ENCODE assay signal across 14 mouse cellular contexts in genomic region chr12:8619827-8620677, GRCm38 (mm10). TPM values are rescaled to one million over a fixed set of nuclear protein-coding genes. Genes with fewer than 3 reads are reported as not detected.
DNase-seq lines count a peak whose midpoint lies in the region; ATAC-seq and TF ChIP-seq lines count a peak whose summit lies in the region.
"Had no signal": no experiment of that assay in that cellular context is flagged by ENCODE, and none has a peak within 500 bp of the region (broad histone marks: within the 10 kb centered on the region; RNA-seq: fewer than 3 reads in every experiment).

No protein-coding gene starts in this region.

- ATAC-seq in midbrain, embryonic 11.5 days (ENCODE audit: low FRiP score): peak; percentile 74
- no peak for ATAC-seq in stomach, postnatal 0 days (ENCODE audit: low FRiP score, low TSS enrichment)

- H3K36me3 ChIP-seq in CH12.LX (replicated peaks in 1 of 2; ENCODE audit: control insufficient read depth in 1 of 2, insufficient read depth in 1 of 2, low read length in 1 of 2): peaks cover 4 to 5% of the 10 kb centered on the region in 2 experiments
- H3K36me3 ChIP-seq in hindbrain, embryonic 10.5 days: peaks cover 4% of the 10 kb centered on the region; the same call in 1 of the 2 replicates
- no peaks in the 10 kb centered on the region for H3K36me3 ChIP-seq in midbrain, embryonic 11.5 days (ENCODE audit: control insufficient read depth, insufficient read depth, low read length)
- H3K36me3 ChIP-seq in stomach, postnatal 0 days (ENCODE audit: control insufficient read depth, insufficient read depth, low read length): no peaks in the 10 kb centered on the region

- H3K4me1 ChIP-seq in CH12.LX (ENCODE audit: control insufficient read depth in 1 of 2, insufficient read depth in 2 of 2): no peaks in the 10 kb centered on the region
- H3K4me1 ChIP-seq in hindbrain, embryonic 10.5 days (replicated peaks): no peaks in the 10 kb centered on the region
- H3K4me1 ChIP-seq in midbrain, embryonic 11.5 days (ENCODE audit: control insufficient read depth, insufficient read depth, low read length): no peaks in the 10 kb centered on the region
- no peaks in the 10 kb centered on the region for H3K4me1 ChIP-seq in stomach, postnatal 0 days (replicated peaks; ENCODE audit: control insufficient read depth, insufficient read depth)

- dilution Hi-C loops in CH12.LX (cut with MboI; ENCODE audit: extremely low pct_ligation_motif_present, extremely low pct_unique_long_range_greater_than_20kb, low sequenced_read_pairs): no loop called here

- H3K27me3 ChIP-seq in CH12.LX (replicated peaks): no peaks in the 10 kb centered on the region
- H3K27me3 ChIP-seq in hindbrain, embryonic 10.5 days (ENCODE audit: insufficient read depth, poor library complexity, severe bottlenecking): no peaks in the 10 kb centered on the region
- H3K27me3 ChIP-seq in midbrain, embryonic 11.5 days (ENCODE audit: control insufficient read depth, insufficient read depth, low read length): no peaks in the 10 kb centered on the region
- no peaks in the 10 kb centered on the region for H3K27me3 ChIP-seq in stomach, postnatal 0 days (ENCODE audit: control insufficient read depth, insufficient read depth, low read length)

- peaks cover 4% of the 10 kb centered on the region for H3K9me3 ChIP-seq in CH12.LX (replicated peaks; ENCODE audit: low read length)
- 0 out of 2 replicates have a peak, but pooled peaks cover 4% of the 10 kb centered on the region for H3K9me3 ChIP-seq in hindbrain, embryonic 10.5 days
- H3K9me3 ChIP-seq in midbrain, embryonic 11.5 days (ENCODE audit: control insufficient read depth, low read length): no peaks in the 10 kb centered on the region; the same call in 1 of the 2 replicates
- H3K9me3 ChIP-seq in stomach, postnatal 0 days (ENCODE audit: control insufficient read depth, low read length): no peaks in the 10 kb centered on the region

- H3K4me3 ChIP-seq in CH12.LX (replicated peaks in 1 of 3; ENCODE audit: low read depth in 2 of 3, low read length in 2 of 3, poor library complexity in 1 of 3): no peak overlapping the region
- no peak overlapping the region for H3K4me3 ChIP-seq in hindbrain, embryonic 10.5 days
- H3K4me3 ChIP-seq in midbrain, embryonic 11.5 days (ENCODE audit: low read depth, low read length): no peak overlapping the region
- H3K4me3 ChIP-seq in stomach, postnatal 0 days (ENCODE audit: low read depth, low read length): no peak overlapping the region

- TF ChIP-seq RAD21 in CH12.LX (IDR thresholded peaks at IDR 0.05; ENCODE audit: low read depth, low read length): no peak

- TF ChIP-seq CTCF in CH12.LX (conservative IDR thresholded peaks at IDR 0.05 in 1 of 2, IDR thresholded peaks at IDR 0.05 in 1 of 2; ENCODE audit: low read depth in 2 of 2, low read length in 2 of 2): no peak
- TF ChIP-seq CTCF in stomach, postnatal 0 days (IDR thresholded peaks at IDR 0.05; ENCODE audit: low read depth): no peak

- in situ Hi-C loops in CH12.LX (cut with MboI; ENCODE audit: low pct_ligation_motif_present, low pct_unique_long_range_greater_than_20kb, low sequenced_read_pairs): no loop called here

- H3K27ac ChIP-seq in CH12.LX (ENCODE audit: insufficient read depth, low read depth): no peak overlapping the region
- no peak overlapping the region for H3K27ac ChIP-seq in hindbrain, embryonic 10.5 days
- H3K27ac ChIP-seq in midbrain, embryonic 11.5 days (ENCODE audit: low read depth, low read length): no peak overlapping the region
- no peak overlapping the region for H3K27ac ChIP-seq in stomach, postnatal 0 days (replicated peaks)

- H3K79me2 ChIP-seq in CH12.LX (replicated peaks; ENCODE audit: control insufficient read depth, extremely low read depth, insufficient read depth, poor library complexity, severe bottlenecking): no peaks in the 10 kb centered on the region

- TF ChIP-seq EP300 in CH12.LX (IDR thresholded peaks at IDR 0.05; ENCODE audit: low read length): no peak
- no peak for TF ChIP-seq EP300 in stomach, postnatal 0 days (optimal IDR thresholded peaks at IDR 0.05)

- 90% methylated on average over 9 of the region's 9 CpGs for WGBS in hindbrain, embryonic 10.5 days
- 90% methylated on average over 9 of the region's 9 CpGs for WGBS in midbrain, embryonic 11.5 days
- 92% methylated on average over 9 of the region's 9 CpGs for WGBS in stomach, postnatal 0 days

- no peak overlapping the region for H3K4me2 ChIP-seq in CH12.LX (ENCODE audit: insufficient read depth, low read depth, poor library complexity, severe bottlenecking)
- no peak overlapping the region for H3K4me2 ChIP-seq in midbrain, embryonic 11.5 days
- no peak overlapping the region for H3K4me2 ChIP-seq in stomach, postnatal 0 days (replicated peaks; ENCODE audit: low read depth)

- H3K9ac ChIP-seq in CH12.LX (ENCODE audit: insufficient read depth, low read depth): no peak overlapping the region
- no peak overlapping the region for H3K9ac ChIP-seq in midbrain, embryonic 11.5 days (ENCODE audit: low read length)
- no peak overlapping the region for H3K9ac ChIP-seq in stomach, postnatal 0 days (ENCODE audit: low read length)

- peak; percentile 19 for DNase-seq in embryo, embryonic 10 days (ENCODE audit: low spot score)
- DNase-seq in embryo, embryonic 10.5 days (ENCODE audit: low spot score): no peak
- peak; percentile 38 for DNase-seq in CH12.LX (ENCODE audit: extremely low read depth)
- DNase-seq in hindbrain, embryonic 10.5 days (ENCODE audit: low spot score): peak; percentile 31
- peak; percentile 90 for DNase-seq in midbrain, embryonic 11.5 days (ENCODE audit: low spot score, missing footprints)
- DNase-seq in stomach, postnatal 0 days (ENCODE audit: low spot score): no peak
- no peak for DNase-seq in natural killer cell, adult 2 months (ENCODE audit: low spot score in 2 of 2)
- DNase-seq in right cerebral cortex, postnatal 36 days (ENCODE audit: low spot score in 2 of 2): no peak
- DNase-seq: cerebellum, adult 11 months; kidney, adult 2 months had no signal

- no peak for TF ChIP-seq POLR2A in CH12.LX (IDR thresholded peaks at IDR 0.05; ENCODE audit: low read depth, low read length)

TF ChIP-seq in CH12.LX, 34 proteins besides CTCF, POLR2A, EP300 and RAD21:
- TF ChIP-seq PAX5 (IDR thresholded peaks at IDR 0.05; ENCODE audit: low read length): no peak
- TF ChIP-seq MAZ (IDR thresholded peaks at IDR 0.05; ENCODE audit: low read depth, low read length): no peak
- TF ChIP-seq ZKSCAN1 (IDR thresholded peaks at IDR 0.05; ENCODE audit: borderline replicate concordance, low read depth, low read length): no peak
- no peak for TF ChIP-seq MXI1 (IDR thresholded peaks at IDR 0.05; ENCODE audit: low read depth, low read length)
- no peak for TF ChIP-seq HCFC1 (IDR thresholded peaks at IDR 0.05; ENCODE audit: low read depth, low read length)
- no peak for TF ChIP-seq MYC (IDR thresholded peaks at IDR 0.05; ENCODE audit: low read depth, low read length)
- no peak for TF ChIP-seq USF1 (IDR thresholded peaks at IDR 0.05; ENCODE audit: low read depth, low read length)
- TF ChIP-seq MAX (IDR thresholded peaks at IDR 0.05; ENCODE audit: low read length): no peak
- TF ChIP-seq SIN3A (IDR thresholded peaks at IDR 0.05; ENCODE audit: low read length): no peak
- TF ChIP-seq RCOR1 (conservative IDR thresholded peaks at IDR 0.05; ENCODE audit: low read depth, low read length): no peak
- no peak for TF ChIP-seq UBTF (IDR thresholded peaks at IDR 0.05; ENCODE audit: low read depth, low read length)
- TF ChIP-seq JUN (IDR thresholded peaks at IDR 0.05; ENCODE audit: insufficient read depth, low read depth, low read length): no peak
- TF ChIP-seq NELFE (IDR thresholded peaks at IDR 0.05; ENCODE audit: low read depth, low read length): no peak
- no peak for TF ChIP-seq ELF1 (IDR thresholded peaks at IDR 0.05; ENCODE audit: low read depth, low read length)
- TF ChIP-seq ZMIZ1 (IDR thresholded peaks at IDR 0.05; ENCODE audit: low read depth, low read length): no peak
- no peak for TF ChIP-seq ETS1 (conservative IDR thresholded peaks at IDR 0.05; ENCODE audit: low read depth, low read length)

RNA-seq across cellular contexts. Expression of gene Slc7a15, which starts 21.2 kb away (rescaled TPM):
- total RNA-seq in CH12.LX (2012; rRNA removed): not detected in 2 replicates
- not detected in 2 replicates for total RNA-seq in CH12.LX (2014; rRNA removed)
- not detected in 2 replicates for polyA plus RNA-seq in CH12.LX (2012; ENCODE audit: insufficient read length, low read depth)
- not detected in 2 replicates for polyA plus RNA-seq in hindbrain, embryonic 10.5 days (2016; fragmentation: Nextera tagmentation; extraction: Ambion mirVana)
- not detected in 2 replicates for polyA plus RNA-seq in midbrain, embryonic 11.5 days (2014; fragmentation: Nextera tagmentation; extraction: Ambion mirVana)
- polyA plus RNA-seq in stomach, postnatal 0 days (2015; fragmentation: Nextera tagmentation; extraction: Ambion mirVana): not detected in 2 replicates
- total RNA-seq: gastrocnemius, postnatal 4 days had no signal
- polyA plus RNA-seq: embryonic facial prominence, embryonic 14.5 days; lung, embryonic 16.5 days; stomach, embryonic 16.5 days had no signal

RNA-seq across cellular contexts. Expression of gene Pum2, which starts 53.9 kb away (rescaled TPM):
- total RNA-seq in CH12.LX (2012; rRNA removed): 52.9 and 61.0 TPM in 2 replicates
- 90.2 and 97.5 TPM in 2 replicates for total RNA-seq in CH12.LX (2014; rRNA removed)
- polyA plus RNA-seq in CH12.LX (2012; ENCODE audit: insufficient read length, low read depth): 62.7 and 75.4 TPM in 2 replicates
- 51.6 and 59.5 TPM in 2 replicates for polyA plus RNA-seq in hindbrain, embryonic 10.5 days (2016; fragmentation: Nextera tagmentation; extraction: Ambion mirVana)
- polyA plus RNA-seq in midbrain, embryonic 11.5 days (2014; fragmentation: Nextera tagmentation; extraction: Ambion mirVana): 79.1 and 82.5 TPM in 2 replicates
- polyA plus RNA-seq in stomach, postnatal 0 days (2015; fragmentation: Nextera tagmentation; extraction: Ambion mirVana): 22.6 and 23.8 TPM in 2 replicates

Comparison
In these comparisons a context has a peak if more than half of its experiments do, and no peak if none do; other contexts are left out.
1. DNase-seq: peak in embryo, embryonic 10 days (single experiment), CH12.LX (single experiment), hindbrain, embryonic 10.5 days (single experiment) and midbrain, embryonic 11.5 days (single experiment); none in embryo, embryonic 10.5 days (single experiment), stomach, postnatal 0 days (single experiment), natural killer cell, adult 2 months (0 of 2) and right cerebral cortex, postnatal 36 days (0 of 2).